Mouse (Mus musculus) G1E (cell line): ENCODE measurements around the gene Mtx1.

ENCODE experiments used
- CTCF ChIP-seq: IDR thresholded peaks from 2 replicates; pipeline ENCODE4 v1.5.1; 2012; ENCODE audit warnings: low read depth, low read length, inconsistent platforms, mixed read lengths
- GATA2 ChIP-seq: IDR thresholded peaks from 2 replicates; pipeline ENCODE4 v1.6.1; 2012; ENCODE audit warnings: low read depth, low read length, inconsistent platforms, borderline replicate concordance
- POLR2AphosphoS5 ChIP-seq: IDR thresholded peaks from 2 replicates; pipeline ENCODE4 v1.6.1; 2012; ENCODE audit warnings: low read depth, low read length, inconsistent platforms; ENCODE audit not compliant: insufficient replicate concordance
- TAL1 ChIP-seq: conservative IDR thresholded peaks from 2 replicates; pipeline ENCODE4 v1.6.1; 2012; ENCODE audit warnings: low read depth, low read length, inconsistent platforms, mixed read lengths

DNA sequence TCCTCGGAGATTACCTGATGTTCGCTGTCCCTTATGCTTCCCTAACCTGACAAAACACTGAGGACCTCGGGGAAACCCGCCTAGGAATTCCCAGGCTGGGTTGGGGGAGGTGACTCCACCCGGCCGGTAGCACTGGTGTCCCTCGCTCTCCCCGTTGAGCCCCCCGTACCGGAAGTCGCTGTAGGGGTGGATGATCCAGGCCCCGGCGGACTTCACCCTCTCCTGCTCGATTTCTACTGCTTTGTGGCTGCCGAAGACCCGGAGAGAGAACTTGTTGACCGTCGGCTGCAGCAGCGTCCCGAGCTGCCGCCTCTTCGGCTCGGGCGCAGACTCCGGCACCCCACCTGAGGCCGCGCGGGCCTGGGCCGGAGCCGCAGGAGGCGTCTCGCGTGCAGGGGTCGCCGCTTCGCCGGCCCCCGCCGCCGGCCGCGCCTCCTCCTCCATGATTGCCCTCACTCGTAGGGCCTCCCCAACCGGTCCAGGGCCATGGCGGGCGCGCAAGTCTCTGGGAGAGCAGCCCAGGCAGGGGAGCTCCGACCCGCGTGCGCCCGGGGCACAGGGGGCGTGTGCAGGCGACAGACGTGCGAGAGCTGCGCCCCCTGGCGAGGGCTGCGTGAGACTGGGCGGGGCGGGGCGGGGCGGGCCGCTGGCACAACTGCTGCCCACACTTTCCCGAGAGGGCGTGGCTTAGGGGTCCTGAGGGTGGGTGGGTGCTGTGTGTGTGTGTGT is 67.1 kb downstream of the Mtx1 start, which contains the start of gene Hcn3:
- TF ChIP-seq CTCF (no peak), TAL1 (no peak), POLR2AphosphoS5 (no peak), GATA2 (no peak)
